Mouse (Mus musculus): ENCODE data around the gene Kcnv2.

GRCm38 (mm10) chr19:27274382-27274781 lies 48.0 kb upstream of the Kcnv2 start:
- no peak for TF ChIP-seq CTCF (IDR thresholded peaks at IDR 0.05; ENCODE audit: extremely low read depth, insufficient read depth, insufficient read length, insufficient replicate concordance)
- TF ChIP-seq POLR2A (IDR thresholded peaks at IDR 0.05; ENCODE audit: low read depth, low read length) = no peak

Data from spleen, adult 2 months (tissue).